Mouse (Mus musculus): Measurements from ENCODE around the gene Phactr1.
A peak's percentile ranks its signal among the peaks of the same experiment; 100 is the strongest.

Phactr1 gene

DNA sequence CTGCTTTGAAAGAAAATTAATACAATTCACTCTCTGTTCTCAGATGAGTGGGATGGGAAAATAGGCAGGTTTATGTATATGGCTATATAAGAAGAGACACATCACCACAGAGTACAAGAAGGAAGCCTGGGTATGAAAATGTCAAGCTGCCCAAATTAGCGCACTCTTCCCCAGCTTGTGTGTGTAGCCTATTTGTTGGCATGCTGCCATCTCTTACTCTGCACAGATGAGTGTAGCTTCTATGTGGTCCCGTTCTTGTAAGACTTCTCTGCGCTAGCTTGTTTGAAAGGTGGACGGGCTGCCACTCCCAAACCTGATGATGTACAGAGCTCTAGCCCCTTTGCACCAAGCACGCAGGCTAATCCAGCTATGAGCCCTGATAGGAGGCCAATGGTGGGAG, 78.7 kb downstream of the Phactr1 start:
- DNase-seq = no peak

DNA sequence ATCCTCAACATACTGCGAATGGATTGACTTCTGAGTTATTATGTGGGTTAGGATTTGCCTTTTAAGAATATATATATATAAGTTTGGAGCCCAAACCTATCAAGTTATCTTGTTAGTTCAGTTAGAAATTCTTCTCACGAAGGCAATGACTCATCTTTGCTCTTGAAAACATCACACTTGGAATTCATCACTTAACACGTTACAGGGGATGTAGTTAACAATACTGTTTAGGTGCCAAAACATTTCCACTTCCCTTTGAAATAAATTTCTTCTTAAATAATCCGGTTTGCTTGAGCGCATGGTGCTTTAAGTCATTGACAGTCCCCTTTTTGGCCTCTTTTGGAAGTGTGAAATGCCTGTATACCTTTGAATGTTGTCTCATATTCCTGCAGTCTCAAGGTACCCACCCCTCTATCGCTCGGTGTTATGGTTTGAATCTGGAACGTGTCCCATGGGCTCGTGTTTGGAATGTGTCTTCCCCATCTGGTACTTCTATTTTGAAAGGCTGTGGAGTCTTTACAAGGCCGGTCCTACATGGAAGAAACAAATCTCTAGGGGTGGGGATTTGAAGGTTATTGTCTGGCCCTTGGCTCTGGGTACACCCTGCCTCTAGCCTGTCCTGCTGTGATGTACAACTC, 80.6 kb downstream of the Phactr1 start:
- DNase-seq = no peak

DNA sequence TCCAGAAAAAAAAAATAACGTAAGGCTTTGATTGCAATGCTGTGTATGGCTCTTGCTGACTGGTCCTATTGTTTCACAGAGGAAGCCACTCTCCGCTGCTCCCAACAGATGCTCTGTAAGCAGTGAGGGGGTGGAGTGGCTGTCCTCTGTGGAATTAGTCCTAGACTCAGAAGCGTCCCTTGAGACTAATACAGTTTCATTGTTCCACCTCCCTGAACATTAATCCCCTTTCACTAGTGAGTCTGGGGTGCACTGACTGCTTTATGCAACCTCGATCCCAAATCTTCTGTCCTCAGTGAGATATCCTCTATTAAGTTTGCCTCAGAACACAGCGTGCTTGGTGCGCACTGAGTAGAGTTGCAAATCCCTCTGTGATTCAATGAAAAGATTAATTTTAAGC, 91.9 kb downstream of the Phactr1 start:
- DNase-seq = no peak

DNA sequence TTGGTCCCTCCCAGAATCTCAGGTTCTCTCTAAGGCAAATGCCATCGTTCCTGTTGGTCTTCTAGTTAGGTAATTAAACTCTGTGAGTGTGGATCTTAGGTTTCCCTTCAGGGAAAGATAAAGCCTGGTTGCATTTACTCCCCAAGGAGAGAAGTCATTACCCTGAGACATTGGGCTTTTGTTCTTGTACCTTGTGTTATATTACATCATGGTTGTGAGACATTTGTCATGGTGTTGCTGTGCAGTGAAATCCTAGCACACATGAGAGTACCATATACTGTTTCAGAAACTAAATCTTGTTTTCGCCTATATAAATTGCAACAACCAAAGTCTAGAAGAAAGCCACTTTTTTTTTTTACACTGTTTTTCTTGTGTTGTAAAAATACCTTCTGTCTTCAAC, 93.6 kb downstream of the Phactr1 start:
- DNase-seq = no peak

DNA sequence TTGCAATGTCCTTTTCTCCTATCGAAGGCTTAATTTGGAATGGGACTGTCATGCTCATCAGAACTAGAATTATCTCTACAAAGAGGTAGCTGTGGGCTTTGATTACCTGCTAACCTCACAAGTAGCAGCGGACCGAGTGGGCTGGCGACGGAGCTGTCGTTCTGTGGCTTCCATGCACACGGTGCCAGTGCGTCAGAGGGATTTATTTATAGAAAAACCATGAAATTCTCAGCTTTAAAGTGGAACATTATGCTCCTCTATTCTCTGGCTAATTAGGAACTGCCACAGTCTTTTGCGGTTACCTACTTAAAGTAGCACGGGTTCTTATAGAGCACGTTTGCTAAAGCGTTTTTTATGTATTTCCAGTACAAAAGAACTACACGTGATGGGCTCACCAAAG, 101.7 kb downstream of the Phactr1 start:
- no peak for DNase-seq

DNA sequence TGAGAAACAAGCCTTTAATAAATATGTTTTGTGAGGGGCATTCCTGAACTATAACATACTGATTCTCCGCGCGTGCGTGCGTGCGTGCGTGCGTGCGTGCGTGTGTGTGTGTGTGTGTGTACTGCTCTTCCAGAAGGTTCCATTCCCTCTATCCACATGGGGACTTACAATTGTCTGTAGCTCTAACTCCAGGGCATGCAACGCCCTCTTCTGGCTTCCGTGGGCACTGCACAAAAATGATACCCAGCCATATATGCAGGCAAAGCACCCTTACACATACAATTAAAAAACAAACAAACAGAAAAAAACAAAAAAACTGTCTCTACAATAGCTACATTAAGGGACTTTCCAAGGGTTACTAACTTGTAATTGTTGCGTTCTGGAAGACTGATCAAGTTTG, 108.8 kb downstream of the Phactr1 start:
- DNase-seq = no peak

DNA sequence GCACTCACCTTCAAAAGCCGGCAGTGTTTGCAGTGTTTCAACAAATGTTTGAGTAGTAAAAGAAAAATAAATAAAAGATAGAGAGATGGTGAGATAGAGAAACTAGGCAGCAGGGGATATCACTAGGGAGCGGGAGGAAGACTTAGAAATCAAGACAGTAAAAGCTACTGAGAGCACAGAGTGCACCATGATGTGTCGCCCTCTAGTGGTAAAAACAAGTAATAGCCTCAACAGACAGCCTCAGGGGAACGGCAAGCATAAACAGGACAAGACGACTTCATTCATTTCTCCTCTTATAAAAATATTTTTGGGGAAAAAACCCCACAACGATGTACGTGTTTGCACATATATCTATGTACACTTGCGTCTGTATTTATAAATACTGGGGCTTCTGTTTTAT, 111.9 kb downstream of the Phactr1 start:
- peak; percentile 54 for DNase-seq

DNA sequence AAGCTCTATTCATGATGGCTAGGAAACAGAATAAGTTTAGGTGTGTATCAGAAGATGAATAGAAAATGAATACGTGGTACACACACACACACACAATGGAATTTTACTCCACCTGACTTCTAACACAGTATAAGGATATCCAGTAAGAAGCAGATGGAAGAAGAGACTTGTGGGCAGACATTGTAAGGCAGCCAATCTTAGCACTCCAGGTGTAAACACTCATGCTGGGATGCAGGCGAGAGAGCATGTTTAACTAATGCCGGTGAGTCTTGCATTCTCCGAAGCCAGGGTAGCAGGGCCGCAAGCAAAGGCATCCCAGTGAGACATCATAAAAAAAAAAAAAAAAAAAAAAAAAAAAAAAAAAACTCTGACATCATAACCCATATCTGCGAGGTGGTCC, 120.1 kb downstream of the Phactr1 start:
- no peak for DNase-seq

DNA sequence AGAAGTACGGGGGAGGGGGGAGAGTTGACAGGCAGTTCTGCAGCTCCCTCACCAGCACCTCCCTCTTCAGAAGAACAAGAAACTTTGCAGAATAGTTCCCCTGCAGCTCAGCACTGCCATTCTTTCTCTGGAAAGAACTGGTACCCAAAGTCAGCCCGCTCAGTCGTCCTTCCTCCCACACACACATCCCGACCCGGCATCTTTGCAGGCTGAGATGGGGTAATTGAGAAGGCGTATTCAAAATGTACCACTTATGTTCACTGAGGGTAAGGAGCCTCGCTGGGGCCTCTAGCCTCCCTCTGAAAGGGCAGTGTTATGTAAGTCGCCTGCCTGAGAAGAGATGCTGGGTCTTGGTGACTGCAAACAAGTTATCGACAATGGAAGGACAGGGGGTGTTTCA, 123.9 kb downstream of the Phactr1 start:
- DNase-seq = no peak

DNA sequence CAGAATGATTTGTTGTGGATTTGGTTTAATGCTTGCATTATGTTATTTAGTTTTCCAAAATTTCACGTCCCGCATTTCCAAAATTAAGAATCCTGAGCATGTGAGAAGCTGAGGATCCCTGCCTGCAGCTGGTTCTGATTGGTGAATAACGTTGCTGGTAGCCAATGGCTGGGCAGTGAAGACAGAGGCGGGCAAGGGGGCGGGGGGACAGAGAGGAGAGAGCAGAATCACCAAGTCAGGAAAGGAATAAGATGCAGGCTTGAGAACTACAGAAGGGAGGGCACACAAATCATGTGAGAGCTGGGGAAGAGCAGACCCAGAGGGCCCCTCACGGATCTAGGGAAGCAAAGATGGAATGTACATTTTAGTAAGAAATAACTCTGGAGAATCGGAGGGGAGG, 132.3 kb downstream of the Phactr1 start:
- DNase-seq = peak; percentile 74

DNA sequence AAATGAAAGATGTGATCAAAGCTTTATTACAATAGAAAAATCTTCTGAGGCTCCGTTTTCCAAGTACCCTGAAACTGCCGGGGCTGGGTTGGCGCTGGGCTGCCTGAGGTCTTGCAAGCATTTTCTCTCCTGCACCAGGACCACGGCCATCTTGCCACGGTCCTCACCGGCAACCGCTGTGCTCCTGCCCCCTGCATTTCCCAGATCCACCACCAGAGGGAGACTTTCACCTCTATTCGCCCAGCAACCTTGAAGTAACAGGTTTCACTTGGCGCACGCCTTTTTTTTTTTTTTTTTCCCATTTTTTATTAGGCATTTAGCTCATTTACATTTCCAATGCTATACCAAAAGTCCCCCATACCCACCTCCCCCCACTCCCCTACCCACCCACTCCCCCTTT, 138.0 kb downstream of the Phactr1 start:
- DNase-seq = peak; percentile 63

DNA sequence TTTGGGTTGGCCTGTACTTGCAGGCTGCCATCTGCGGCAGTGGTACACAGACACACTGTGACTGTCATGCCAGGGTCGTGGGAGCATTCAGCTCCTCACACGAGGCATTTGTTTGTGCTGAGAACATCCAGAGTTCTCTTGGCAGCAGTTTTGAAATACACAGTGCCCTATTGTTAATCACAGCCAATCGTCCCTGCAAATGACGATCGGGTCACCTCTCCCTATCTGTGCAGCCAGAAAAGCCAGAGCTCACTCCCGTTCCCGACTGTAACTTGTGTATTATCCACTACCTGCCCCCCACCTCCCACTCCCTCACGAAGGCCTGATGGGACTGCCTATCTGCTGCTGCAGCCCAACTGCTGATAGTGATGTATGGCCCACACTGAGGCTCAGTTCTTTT, 140.1 kb downstream of the Phactr1 start:
- DNase-seq = no peak

DNA sequence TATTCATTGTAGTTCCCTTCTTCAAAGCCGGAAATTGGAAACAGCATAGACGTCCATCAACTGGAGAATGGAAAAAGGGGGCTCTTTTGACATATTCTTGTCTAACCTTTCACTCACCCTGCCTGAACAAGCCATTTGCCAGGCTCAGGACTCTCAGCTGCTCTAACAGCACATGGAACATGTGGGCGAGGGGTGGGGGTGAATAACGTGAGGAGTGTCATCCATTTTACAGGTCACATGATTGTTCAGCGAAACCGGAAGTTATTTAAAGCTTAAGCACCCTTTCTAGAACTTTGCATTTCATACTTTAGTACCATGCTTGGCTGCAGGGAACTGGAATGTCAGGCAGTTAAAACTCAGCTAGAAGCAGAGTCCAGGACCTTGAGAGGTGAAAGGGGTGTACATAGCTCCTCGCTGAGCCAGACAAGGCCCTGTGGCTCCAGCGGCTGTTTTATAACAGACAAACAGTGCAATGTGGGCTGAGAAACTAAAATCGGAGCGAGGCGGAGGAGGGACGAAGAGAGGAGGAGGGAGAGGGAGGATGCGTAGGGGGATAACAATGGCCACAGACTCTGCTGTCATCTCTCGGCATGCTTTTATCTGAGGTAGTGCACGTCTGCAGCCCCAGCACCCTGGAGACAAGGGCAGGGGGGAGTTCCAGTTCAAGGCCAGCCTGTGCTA, 141.1 kb downstream of the Phactr1 start:
- no peak for DNase-seq

DNA sequence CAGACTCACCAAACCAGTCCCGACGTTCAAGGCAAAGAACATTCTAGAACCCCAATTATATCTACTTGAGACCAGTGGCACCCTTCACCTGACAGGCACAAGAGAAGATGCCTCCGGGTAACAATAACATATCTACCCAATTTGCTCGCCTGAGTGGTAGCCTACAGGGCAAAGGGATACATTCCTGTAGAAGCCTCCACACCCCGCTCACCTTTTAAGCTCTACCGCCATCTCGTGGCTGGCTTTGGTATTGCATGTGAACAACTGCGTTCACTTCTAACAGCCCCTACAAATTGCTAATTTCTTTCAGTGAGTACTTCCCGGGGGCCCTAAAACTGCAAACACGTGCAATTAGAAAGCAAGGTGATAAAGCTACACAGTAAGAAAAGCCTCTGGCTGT, 142.1 kb downstream of the Phactr1 start:
- peak; percentile 80 for DNase-seq

DNA sequence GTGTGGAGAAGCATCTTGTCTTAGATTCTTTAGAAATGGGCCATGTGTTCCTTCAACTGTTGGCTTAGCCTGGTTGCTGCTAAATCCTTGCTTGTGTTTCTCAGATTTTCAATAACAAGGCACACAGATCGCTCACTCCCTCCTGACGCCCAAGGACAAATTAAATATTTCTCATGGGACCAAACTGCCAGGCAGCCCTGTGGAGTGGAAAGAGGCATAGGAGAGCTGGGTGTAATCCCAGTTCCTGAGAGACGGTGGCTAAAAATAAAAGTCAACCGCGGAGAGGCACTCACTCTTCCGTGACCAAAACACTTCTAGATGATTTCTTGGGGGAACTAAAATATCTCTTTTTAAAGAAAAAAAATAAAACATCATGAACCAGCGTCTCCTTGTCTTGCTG, 143.5 kb downstream of the Phactr1 start:
- no peak for DNase-seq

DNA sequence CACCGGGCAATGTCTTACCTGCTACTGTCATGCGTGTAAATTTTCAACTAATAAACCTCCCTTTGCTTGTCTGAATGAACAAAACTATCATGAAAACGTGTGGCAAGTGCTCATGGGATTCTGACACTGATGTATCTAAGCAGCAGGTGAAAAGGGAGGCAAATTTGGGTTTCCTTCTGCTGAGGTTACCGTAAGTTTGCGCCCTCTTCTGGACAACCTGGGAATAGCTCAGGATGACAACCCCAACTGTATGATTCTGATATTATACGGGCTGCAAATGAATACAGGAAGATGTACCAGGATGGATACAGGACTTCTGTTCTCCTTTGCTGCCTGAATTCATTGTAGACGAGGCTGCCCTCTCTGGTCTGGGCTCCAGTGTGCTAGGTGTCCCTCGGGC, 146.2 kb downstream of the Phactr1 start:
- peak; percentile 44 for DNase-seq

DNA sequence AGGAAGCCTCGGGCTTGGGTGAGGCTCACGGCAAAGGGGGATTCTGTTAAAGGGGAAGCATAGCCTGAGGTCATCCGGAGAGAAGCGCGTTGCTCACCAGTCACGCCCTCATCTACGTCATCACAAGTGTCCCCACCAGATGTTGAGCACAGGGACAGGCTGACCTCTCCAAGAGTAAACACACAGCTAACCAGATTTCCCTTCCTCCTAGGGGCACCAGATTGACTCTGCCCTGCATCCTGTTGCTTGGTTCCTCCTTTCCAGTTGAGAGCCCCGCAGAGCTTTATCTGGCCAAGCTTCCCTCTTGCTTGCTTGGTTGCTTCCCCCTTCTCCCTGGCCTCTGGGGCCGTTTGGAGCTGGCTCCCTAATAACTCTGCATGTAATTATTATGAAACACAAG, 148.6 kb downstream of the Phactr1 start:
- peak; percentile 23 for DNase-seq

DNA sequence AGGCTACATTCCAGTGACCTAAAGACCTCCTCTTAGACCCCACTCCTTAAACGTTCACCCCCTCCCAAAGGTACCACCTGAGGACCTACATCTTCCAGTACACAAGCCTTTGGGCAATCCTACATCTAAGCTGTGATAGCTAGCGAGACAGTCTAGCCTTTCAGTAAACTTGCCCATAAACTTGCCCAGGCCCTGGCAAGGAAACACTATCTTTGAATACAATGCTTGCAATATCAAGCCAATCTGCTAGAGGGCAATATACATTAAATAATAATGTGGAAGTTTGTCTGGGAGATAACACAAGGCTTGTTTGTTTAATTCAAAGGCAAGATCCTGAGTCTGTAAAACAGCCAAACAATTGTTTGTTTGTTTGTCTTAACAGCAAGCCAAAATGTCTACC, 155.0 kb downstream of the Phactr1 start:
- DNase-seq = peak; percentile 50

DNA sequence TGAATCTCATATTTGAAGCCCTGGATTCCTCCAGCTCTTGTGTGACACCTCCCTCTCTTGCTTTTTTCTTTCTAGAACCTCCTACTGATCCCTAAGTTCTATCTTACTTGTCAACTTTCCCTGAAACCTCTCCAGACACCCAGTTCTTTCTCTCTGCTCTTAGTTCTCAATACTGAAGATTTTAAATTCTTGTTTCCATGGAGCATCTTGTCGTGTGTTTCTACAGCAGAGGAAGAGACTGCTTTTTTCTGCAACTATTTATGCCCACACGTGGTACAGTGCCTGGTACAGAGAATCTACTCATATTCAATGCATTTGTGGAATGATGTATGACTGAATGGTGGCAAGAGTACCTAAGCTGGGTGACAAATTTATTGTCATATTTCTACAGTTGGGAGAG, 158.9 kb downstream of the Phactr1 start:
- DNase-seq = no peak

DNA sequence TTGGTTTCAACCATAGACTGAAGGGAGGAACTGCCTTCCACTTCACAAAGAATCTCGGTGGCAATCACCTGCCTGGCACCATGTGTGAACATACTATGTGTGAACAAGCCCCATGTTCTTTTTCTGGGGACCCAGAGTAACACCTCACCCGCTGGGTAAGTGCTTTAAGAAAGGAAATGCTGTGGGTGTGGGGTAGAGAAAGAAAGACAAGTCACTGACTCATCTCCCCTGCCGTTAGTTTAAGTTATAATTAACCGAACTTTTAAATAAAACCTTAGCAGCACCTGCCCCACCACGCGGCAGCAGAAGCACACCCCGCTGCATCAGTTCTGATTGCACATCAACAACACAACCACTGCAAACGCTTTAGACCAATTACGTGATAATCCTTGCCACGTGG, 171.7 kb downstream of the Phactr1 start:
- DNase-seq = no peak

DNA sequence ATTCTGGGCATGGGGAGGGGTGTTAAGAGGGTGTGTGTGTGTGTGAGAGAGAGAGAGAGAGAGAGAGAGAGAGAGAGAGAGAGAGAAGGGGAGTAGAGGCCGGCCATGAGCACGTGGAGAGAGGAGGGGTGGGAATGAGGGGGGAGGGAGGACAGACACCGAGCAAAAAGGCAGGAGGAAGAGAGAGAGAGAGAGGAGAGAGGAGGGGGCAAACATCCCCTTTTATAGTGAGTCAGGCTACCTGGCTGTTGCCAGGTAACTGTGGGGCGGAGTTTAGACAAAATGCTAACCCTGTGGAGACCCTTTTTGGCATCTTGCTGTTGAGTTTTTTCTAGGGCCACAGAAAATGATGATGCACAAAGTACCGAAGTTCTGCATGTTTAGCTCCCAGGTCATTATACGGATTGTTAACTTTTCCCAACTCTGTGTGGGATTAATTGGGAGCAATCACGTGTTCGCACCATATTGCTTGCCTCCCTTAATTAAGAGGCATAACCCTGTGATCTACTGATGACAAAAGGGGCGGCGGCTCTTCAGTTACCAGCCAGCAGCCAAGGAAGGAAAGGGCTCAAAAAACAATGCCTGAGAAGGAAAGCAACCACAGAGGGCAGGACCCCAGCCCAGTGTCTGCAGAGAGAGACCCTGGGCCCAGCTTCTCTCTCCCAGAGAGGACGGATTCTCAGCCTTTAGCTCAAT, 173.6 kb downstream of the Phactr1 start:
- DNase-seq = no peak

DNA sequence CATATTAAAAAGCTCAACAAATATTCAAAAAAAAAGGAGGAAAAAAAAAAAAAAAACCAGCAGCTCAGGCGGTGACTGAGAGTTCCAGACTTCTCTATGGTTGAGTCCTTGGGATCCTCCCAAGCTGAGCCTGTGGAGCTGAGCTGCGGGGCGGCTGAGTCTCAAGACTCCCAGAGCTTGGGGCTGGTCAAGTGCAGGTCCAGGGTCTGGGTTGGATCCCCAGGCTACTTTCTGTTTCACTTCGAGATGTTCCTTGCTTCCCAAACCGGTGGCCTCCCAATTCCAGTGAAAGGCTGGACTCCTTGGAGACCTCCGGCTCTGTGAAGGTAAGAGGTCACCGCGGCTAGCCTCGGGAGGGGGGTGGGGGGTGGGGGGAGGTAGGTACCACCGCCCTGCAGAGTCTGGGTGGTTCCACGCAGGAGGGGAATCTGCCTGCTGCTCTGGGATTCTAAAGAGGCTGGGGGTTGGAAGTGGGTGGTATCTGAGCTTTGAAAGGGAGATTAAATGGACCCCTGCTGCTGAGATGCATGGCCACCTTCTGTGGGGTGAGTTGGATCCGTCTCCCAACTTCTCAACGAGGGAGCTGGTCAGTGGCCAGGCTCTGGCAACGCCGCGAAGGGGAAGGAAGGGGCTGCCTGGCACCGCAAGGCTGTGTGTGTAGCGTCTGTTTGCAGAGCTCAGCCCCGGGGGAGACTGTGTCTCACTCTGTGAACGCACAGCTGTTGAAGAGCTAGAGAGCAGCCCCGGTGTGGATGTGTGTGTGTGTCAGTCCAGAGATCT, 185.9 kb downstream of the Phactr1 start:
- peak; percentile 67 for DNase-seq

DNA sequence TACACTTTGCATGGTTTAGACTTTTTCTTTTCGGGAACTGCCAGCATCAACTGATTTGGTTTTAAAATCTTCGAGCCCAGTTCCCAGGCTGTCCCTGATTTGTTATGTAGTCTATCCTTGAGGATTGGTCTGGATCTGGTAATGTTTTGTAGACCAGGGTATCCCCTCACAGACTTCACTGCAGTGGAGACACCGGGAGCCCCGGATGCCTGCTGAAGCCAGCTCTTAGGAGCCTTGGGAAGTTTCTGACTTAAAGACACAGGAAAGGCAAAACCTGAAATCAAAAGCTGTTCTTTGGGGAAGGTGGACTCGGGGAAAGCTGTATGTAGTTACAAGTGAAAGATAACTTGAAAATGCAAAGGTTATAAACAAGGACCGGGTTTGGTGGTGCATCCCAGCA, 186.6 kb downstream of the Phactr1 start:
- no peak for DNase-seq

DNA sequence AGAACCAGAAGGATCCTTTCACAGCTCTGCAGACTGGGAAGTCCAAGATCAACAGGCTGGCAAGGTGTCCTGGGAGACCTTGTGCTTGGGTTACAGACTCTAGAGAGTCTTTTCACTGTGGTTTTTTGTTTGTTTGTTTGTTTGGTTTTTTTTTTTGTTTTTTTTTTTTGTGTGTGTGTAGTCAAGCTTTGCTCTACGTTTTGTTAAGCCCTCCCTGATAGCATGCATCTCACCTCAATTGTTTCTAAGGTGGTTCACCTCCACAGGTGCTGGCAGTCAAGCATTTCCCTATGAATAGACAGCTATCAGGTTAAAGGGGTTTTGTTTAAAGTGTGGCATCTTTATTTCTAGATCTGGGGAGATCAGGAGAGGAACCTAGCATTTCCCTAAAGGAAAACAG, 191.7 kb downstream of the Phactr1 start:
- DNase-seq = no peak

Measured in embryo, embryonic 11 days (tissue).